Mouse (Mus musculus) brain, embryonic 14.5 days (tissue): ENCODE results near the gene Tcea2.

Experiments used
- CTCF ChIP-seq: fragments of 200-500 bp; IDR thresholded peaks from 2 replicates; pipeline ENCODE4 v1.5.1; 2012; ENCODE audit warnings: inconsistent platforms, mild to moderate bottlenecking, moderate library complexity, borderline replicate concordance; ENCODE audit not compliant: insufficient read depth, insufficient read length; ENCODE audit errors: extremely low read depth
- POLR2A ChIP-seq: fragments of 200-500 bp; IDR thresholded peaks from 2 replicates; pipeline ENCODE4 v1.6.1; 2012; ENCODE audit warnings: mild to moderate bottlenecking, inconsistent platforms, borderline replicate concordance; ENCODE audit not compliant: poor library complexity, insufficient read depth, insufficient read length, severe bottlenecking; ENCODE audit errors: extremely low read depth

GRCm38 (mm10) chr2:181656734-181657133 is 23.4 kb upstream of the Tcea2 start, which contains the start of gene Gm29797:
- TF ChIP-seq CTCF (no peak), POLR2A (no peak)
